Mouse (Mus musculus) heart, postnatal 36 days (tissue): ENCODE measurements around the gene Cdh13. TPM values are rescaled to one million over a fixed set of nuclear protein-coding genes. Genes with fewer than 3 reads are reported as not detected.
A peak's percentile ranks its signal among the peaks of the same experiment; 100 is the strongest.

Source experiments
- DNase-seq, 2 experiments: peaks; one replicate each; pipeline ENCODE4 v3.0.0; 2021 to 2022
- intact Hi-C: fragments of 180-260 bp; cut with DNase I; formaldehyde crosslinking; loops from one replicate; pipeline ENCODE4 v1.15.1; 2025
- total RNA-seq, 2 experiments: library from RNA; stranded (reverse); gene quantifications; 2 replicates each; pipeline ENCODE4 v1.2.3; 2021

Gene Cdh13
- total RNA-seq, 2 experiments from 2014 or later: 182 to 204 TPM

- no peak for DNase-seq
- intact Hi-C loops: loop anchor here (1.0 kb wide), 1 partner anchor 150 kb away; no protein-coding TSS in a partner anchor
Measured at GRCm38 (mm10) chr8:118436751-118437150, 153.2 kb downstream of the Cdh13 start.

- intact Hi-C loops: no loop called here
- no peak for DNase-seq
Measured at GRCm38 (mm10) chr8:118437152-118437551, 153.6 kb downstream of the Cdh13 start.

GRCm38 (mm10) chr8:118437874-118438273 lies 154.3 kb downstream of the Cdh13 start:
- intact Hi-C loops: no loop called here
- DNase-seq: peak; percentile 40 to 44

- intact Hi-C loops: loop anchor here (5.0 kb wide), 1 partner anchor 77 kb away; no protein-coding TSS in a partner anchor
- DNase-seq: peak; percentile 41 to 42
Measured at GRCm38 (mm10) chr8:118439857-118440256, 156.3 kb downstream of the Cdh13 start.

GRCm38 (mm10) chr8:118443361-118443760 lies 159.8 kb downstream of the Cdh13 start:
- peak; percentile 35 to 45 for DNase-seq
- intact Hi-C loops: loop anchor here (1.0 to 5.0 kb wide), 2 partner anchors 74 to 110 kb away; no protein-coding TSS in a partner anchor

- intact Hi-C loops: loop anchor here (5.0 kb wide), 2 partner anchors 73 to 408 kb away; no protein-coding TSS in a partner anchor
- peak; percentile 33 to 38 for DNase-seq
Measured at GRCm38 (mm10) chr8:118444651-118445207, 161.2 kb downstream of the Cdh13 start.

GRCm38 (mm10) chr8:118446516-118446915 lies 163.0 kb downstream of the Cdh13 start:
- intact Hi-C loops: loop anchor here (5.0 kb wide), 1 partner anchor 406 kb away; no protein-coding TSS in a partner anchor
- no peak for DNase-seq

- intact Hi-C loops: loop anchor here (5.0 kb wide), 1 partner anchor 404 kb away; no protein-coding TSS in a partner anchor
- DNase-seq: no peak
Measured at GRCm38 (mm10) chr8:118448011-118448410, 164.5 kb downstream of the Cdh13 start.

- intact Hi-C loops: loop anchor here (5.0 kb wide), 1 partner anchor 510 kb away; no protein-coding TSS in a partner anchor
Measured at GRCm38 (mm10) chr8:118452445-118453103, 169.0 kb downstream of the Cdh13 start.

GRCm38 (mm10) chr8:118455245-118455644 lies 171.7 kb downstream of the Cdh13 start:
- intact Hi-C loops: no loop called here

More at GRCm38 (mm10) chr8:118452445-118453103, 169.0 kb downstream of the Cdh13 start:
- DNase-seq: no peak

GRCm38 (mm10) chr8:118465330-118465948 lies 181.9 kb downstream of the Cdh13 start:
- DNase-seq: no peak
- intact Hi-C loops: no loop called here

More at GRCm38 (mm10) chr8:118455245-118455644, 171.7 kb downstream of the Cdh13 start:
- DNase-seq: no peak

- no peak for DNase-seq
- intact Hi-C loops: no loop called here
Measured at GRCm38 (mm10) chr8:118477587-118477986, 194.1 kb downstream of the Cdh13 start.

- intact Hi-C loops: no loop called here
- no peak for DNase-seq
Measured at GRCm38 (mm10) chr8:118488735-118489134, 205.2 kb downstream of the Cdh13 start.

- DNase-seq: no peak
- intact Hi-C loops: no loop called here
Measured at GRCm38 (mm10) chr8:118502509-118502908, 219.0 kb downstream of the Cdh13 start.

- intact Hi-C loops: no loop called here
Measured at GRCm38 (mm10) chr8:118509426-118509825, 225.9 kb downstream of the Cdh13 start.

GRCm38 (mm10) chr8:118513259-118513658 lies 229.7 kb downstream of the Cdh13 start:
- peak in 1 of 2 experiments; percentile 13 for DNase-seq

More at GRCm38 (mm10) chr8:118509426-118509825, 225.9 kb downstream of the Cdh13 start:
- peak in 1 of 2 experiments; percentile 14 for DNase-seq

GRCm38 (mm10) chr8:118515616-118516015 lies 232.1 kb downstream of the Cdh13 start:
- no peak for DNase-seq
- intact Hi-C loops: loop anchor here (5.0 kb wide), 1 partner anchor 73 kb away; no protein-coding TSS in a partner anchor

More at GRCm38 (mm10) chr8:118513259-118513658, 229.7 kb downstream of the Cdh13 start:
- intact Hi-C loops: loop anchor here (5.0 kb wide), 1 partner anchor 226 kb away; no protein-coding TSS in a partner anchor

GRCm38 (mm10) chr8:118517071-118517470 lies 233.5 kb downstream of the Cdh13 start:
- intact Hi-C loops: loop anchor here (5.0 kb wide), 1 partner anchor 75 kb away; no protein-coding TSS in a partner anchor

GRCm38 (mm10) chr8:118518030-118518741 lies 234.7 kb downstream of the Cdh13 start:
- intact Hi-C loops: loop anchor here (5.0 kb wide), 1 partner anchor 76 kb away; no protein-coding TSS in a partner anchor
- DNase-seq: peak; percentile 42 to 43

More at GRCm38 (mm10) chr8:118517071-118517470, 233.5 kb downstream of the Cdh13 start:
- DNase-seq: no peak

- no peak for DNase-seq
- intact Hi-C loops: loop anchor here (5.0 kb wide), 1 partner anchor 76 kb away; no protein-coding TSS in a partner anchor
Measured at GRCm38 (mm10) chr8:118518742-118519102, 235.2 kb downstream of the Cdh13 start.
